Mouse (Mus musculus): ENCODE measurements around the gene Gm8994.

DNA sequence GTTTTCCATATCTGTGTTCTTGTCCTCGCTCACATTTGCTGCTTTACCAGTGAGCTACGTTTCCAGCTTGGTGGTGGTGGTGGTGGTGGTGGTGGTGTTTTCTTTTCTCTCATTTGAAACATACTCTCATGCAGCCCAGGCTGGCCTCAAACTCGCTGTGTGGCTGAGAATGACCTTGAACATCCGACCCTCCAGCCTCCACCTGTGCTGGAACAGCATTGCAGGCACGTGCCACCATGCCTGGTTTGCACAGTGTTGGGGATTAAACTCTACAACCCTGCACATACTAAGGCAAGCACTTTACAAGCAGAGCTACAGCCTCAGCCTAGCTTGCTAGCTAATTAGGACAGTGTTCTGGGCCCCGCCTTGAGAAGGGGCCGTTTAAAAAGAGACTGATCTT lies 18.3 kb downstream of the Gm8994 start:
- no peak for TF ChIP-seq POLR2A (IDR thresholded peaks at IDR 0.05; ENCODE audit: borderline replicate concordance, insufficient read depth, low read length)
- no peak for TF ChIP-seq CTCF (IDR thresholded peaks at IDR 0.05; ENCODE audit: borderline replicate concordance, insufficient read depth, low read depth, low read length)

All from cerebellum, adult 2 months (tissue).